Mouse (Mus musculus) cerebellum, adult (tissue): ENCODE results near the gene Prkar1b.
A peak's percentile ranks its signal among the peaks of the same experiment; 100 is the strongest.

Experiments
- ATAC-seq: cut with Nextera tagmentation; 2 replicates; pipeline ENCODE4 v1.9.2; 2017; ENCODE audit warnings: mild to moderate bottlenecking, moderate library complexity, mixed read lengths; ENCODE audit not compliant: insufficient number of reproducible peaks, low FRiP score, low TSS enrichment

The Prkar1b gene

GRCm38 (mm10) chr5:139147178-139148078 is 2.4 kb downstream of the Prkar1b start:
- ATAC-seq, result no peak

GRCm38 (mm10) chr5:139146476-139147075 is 3.2 kb downstream of the Prkar1b start:
- no peak for ATAC-seq

- no peak for ATAC-seq
These were observed 4.1 kb downstream of the Prkar1b start for GRCm38 (mm10) chr5:139145726-139146125.

- no peak for ATAC-seq
These were observed 5.9 kb downstream of the Prkar1b start for GRCm38 (mm10) chr5:139143890-139144289.

GRCm38 (mm10) chr5:139141326-139141725 is 8.5 kb downstream of the Prkar1b start:
- no peak for ATAC-seq

- no peak for ATAC-seq
These were observed 9.2 kb downstream of the Prkar1b start for GRCm38 (mm10) chr5:139140589-139140988.

- ATAC-seq, result no peak
These were observed 10.8 kb downstream of the Prkar1b start for GRCm38 (mm10) chr5:139138926-139139472.

- peak; percentile 77 for ATAC-seq
These were observed 11.4 kb downstream of the Prkar1b start for GRCm38 (mm10) chr5:139138261-139138925.

- no peak for ATAC-seq
These were observed 12.6 kb downstream of the Prkar1b start for GRCm38 (mm10) chr5:139137176-139137575.

GRCm38 (mm10) chr5:139136341-139136740 is 13.5 kb downstream of the Prkar1b start:
- no peak for ATAC-seq

- ATAC-seq, result no peak
These were observed 15.3 kb downstream of the Prkar1b start for GRCm38 (mm10) chr5:139134501-139134900.

GRCm38 (mm10) chr5:139130351-139130750 is 19.4 kb downstream of the Prkar1b start:
- no peak for ATAC-seq

- peak; percentile 79 for ATAC-seq
These were observed 20.1 kb downstream of the Prkar1b start for GRCm38 (mm10) chr5:139129572-139130151.

- no peak for ATAC-seq
These were observed 20.7 kb downstream of the Prkar1b start for GRCm38 (mm10) chr5:139129078-139129477.

GRCm38 (mm10) chr5:139128476-139129065 is 21.2 kb downstream of the Prkar1b start:
- ATAC-seq, result no peak

- no peak for ATAC-seq
These were observed 24.1 kb downstream of the Prkar1b start for GRCm38 (mm10) chr5:139125717-139126116.

GRCm38 (mm10) chr5:139118961-139119276 is 30.9 kb downstream of the Prkar1b start:
- ATAC-seq, result no peak

- ATAC-seq, result no peak
These were observed 31.5 kb downstream of the Prkar1b start for GRCm38 (mm10) chr5:139118139-139118960.

GRCm38 (mm10) chr5:139115507-139115906 is 34.3 kb downstream of the Prkar1b start:
- no peak for ATAC-seq
